Mouse (Mus musculus) kidney, adult 11 months (tissue): ENCODE data around the gene Vegfa.
A peak's percentile ranks its signal among the peaks of the same experiment; 100 is the strongest.

Experiments
- DNase-seq: peaks from one replicate; pipeline ENCODE4 v3.0.0; 2022

The Vegfa gene

GRCm38 (mm10) chr17:46025207-46025606 is 7.0 kb downstream of the Vegfa start:
- no peak for DNase-seq

DNA sequence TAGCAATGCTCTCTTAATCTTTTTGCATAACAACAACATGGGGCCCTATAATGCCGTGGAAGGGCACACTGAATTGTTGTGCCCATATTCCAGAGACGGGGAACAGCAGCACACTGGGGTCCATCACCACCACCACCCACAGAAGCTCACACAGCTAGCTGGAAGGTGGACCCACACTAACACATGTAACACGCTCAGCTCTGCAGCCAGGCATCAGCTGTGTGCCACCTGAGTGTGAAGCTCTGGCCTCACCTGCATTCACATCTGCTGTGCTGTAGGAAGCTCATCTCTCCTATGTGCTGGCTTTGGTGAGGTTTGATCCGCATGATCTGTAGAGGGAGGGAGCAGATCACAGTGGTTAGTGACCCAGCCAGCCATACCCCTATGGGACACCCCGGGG is 8.0 kb downstream of the Vegfa start:
- no peak for DNase-seq

GRCm38 (mm10) chr17:46023572-46023971 is 8.6 kb downstream of the Vegfa start:
- no peak for DNase-seq

DNA sequence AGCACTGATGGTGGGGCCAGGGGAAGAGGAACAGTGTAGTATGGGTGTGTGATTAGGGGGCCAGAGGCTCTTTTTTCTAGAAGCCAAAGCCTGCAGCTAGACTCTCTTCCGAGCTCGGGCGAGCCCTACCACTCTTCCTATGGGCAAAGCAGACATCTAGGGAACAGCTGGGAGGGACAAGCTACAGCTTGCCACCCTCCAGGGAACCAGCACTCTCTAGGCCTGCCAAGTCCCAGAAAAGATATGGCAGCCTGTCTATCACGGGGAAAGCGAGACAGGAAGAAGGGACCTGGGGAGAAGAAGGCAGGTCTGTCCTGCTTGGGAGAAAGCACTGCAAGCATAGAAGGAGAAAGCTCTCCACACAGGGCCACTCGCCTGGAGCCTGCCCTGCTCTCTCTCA is 9.2 kb downstream of the Vegfa start:
- no peak for DNase-seq

GRCm38 (mm10) chr17:46022427-46022826 is 9.7 kb downstream of the Vegfa start:
- no peak for DNase-seq

GRCm38 (mm10) chr17:46021760-46022159 is 10.4 kb downstream of the Vegfa start:
- DNase-seq, result no peak

DNA sequence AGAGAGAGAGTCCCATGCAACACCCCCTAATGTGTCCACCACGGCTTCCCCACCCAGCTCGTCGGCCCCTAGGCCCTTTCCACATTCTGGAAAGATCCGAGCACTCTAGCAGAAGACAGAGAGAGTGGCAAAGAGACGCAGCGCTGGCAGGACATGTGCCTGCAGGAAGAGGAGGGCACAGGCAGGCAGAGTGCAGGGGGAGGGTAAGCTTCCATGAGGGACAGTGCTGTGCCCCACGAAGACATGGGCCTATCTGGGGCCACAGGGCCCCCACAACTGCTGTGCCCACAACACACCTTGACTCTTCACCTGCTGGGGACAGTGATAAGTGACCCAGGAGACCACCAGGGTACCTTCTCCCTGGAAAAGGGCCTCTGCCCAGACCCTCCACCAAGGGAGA is 11.0 kb downstream of the Vegfa start:
- no peak for DNase-seq

DNA sequence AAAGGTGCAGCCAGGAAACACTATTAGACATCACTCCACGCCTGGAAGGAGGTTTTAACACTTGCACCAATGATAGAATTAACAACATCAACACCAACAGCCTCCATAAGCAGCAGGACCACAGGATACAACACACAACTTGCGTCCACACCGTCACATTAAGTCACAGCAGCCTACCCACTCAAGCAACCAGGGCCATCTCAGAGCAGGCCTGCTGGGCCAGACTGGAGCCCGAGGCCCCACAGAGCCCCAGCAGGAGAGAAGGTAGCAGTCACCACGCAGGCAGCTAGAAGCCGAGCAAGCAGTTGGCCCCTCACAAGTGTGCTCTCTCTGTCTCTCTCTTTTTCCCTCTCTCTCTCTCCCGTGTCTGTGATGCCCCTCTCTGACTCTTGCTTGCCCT is 11.6 kb downstream of the Vegfa start:
- DNase-seq, result no peak

GRCm38 (mm10) chr17:46018736-46019004 is 13.5 kb downstream of the Vegfa start:
- DNase-seq, result no peak

DNA sequence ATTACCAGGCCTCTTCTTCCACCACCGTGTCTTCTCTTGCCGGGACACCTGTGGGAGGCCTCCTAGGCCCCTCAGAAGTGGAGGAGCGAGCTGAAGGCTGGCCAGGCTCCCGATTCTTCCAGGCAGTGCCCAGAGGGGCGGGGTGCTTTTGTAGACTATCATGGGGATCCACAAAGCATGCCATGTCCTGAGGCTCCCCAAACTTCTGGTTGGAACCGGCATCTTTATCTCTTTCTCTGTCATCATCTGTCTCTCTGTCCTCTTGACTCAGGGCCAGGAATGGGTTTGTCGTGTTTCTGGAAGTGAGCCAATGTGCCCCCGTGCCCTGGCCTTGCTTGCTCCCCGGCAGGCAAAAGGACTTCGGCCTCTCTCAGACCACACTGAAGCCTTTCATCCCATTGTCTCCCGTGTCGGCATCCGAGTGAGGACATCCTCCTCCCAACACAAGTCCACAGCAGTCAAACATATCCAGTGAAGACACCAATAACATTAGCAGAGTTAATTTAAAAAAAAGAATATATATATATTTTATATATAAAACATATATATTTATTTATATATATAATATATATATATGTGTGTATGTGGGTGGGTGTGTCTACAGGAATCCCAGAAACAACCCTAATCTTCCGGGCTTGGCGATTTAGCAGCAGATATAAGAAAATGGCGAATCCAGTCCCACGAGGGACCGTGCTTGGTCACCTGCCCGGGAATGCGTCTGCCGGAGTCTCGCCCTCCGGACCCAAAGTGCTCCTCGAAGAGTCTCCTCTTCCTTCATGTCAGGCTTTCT is 14.0 kb downstream of the Vegfa start:
- peak; percentile 55 for DNase-seq

DNA sequence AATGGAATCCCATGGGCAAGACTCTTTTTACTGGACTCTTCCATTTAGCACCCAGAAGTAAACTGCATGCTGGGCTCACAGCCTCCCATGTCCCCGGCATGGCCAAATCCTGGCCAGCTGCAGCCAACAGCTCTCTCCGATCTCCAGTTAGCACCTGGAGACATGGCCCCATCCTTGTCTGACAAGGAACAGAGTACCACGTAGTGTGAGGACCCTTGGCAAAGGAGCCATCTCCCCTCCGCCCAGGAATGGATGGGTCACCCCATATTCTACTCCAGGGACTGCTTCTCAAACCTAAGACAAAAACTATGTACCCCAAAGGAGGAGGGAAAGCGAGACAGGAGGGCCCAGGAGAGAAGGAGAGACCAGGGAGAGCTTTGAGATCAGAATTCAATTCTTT is 15.6 kb downstream of the Vegfa start:
- DNase-seq, result no peak

GRCm38 (mm10) chr17:46015967-46016366 is 16.2 kb downstream of the Vegfa start:
- DNase-seq, result no peak

DNA sequence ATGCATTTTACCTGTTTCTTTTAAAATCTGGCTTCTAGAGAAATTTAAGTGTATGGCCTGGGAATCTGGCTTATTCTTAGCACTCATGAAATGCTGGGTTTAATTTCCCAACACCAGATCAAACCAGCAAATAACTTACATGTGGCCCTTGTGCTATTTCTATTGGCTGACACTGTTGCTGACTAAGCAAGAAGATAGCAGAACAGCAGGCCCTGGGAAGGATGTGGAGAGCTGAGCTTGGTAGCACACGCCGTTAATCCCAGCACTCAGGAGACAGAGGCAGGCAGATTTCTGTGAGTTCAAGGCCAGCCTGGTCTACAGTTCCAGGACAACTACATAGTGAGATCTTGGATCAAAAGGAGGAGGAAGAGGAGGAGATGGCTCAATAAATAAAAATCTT is 17.2 kb downstream of the Vegfa start:
- no peak for DNase-seq

- no peak for DNase-seq
Observed at GRCm38 (mm10) chr17:46013549-46013948, 18.6 kb downstream of the Vegfa start.

DNA sequence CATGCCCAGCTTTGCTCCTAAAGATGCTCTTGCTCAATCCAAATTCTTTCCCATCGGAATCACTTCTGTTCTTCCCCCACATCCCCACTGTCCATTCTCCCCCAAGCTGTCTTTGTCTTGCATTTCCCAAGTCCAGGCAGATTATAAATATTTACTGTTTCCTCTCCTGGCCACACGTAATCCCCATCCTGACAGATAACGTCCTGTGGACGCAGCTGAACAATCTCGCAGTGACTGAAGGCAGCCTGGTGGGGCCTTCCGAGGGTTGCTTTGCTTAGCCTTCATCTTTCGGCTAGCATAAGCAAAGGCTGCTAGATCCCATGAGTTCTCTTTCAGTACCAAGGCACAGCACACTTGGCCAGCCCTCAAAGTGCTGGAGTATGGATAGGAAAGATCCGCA is 20.0 kb downstream of the Vegfa start:
- no peak for DNase-seq

- no peak for DNase-seq
Observed at GRCm38 (mm10) chr17:46010462-46010861, 21.7 kb downstream of the Vegfa start.

GRCm38 (mm10) chr17:46009182-46009581 is 23.0 kb downstream of the Vegfa start:
- no peak for DNase-seq

- no peak for DNase-seq
Observed at GRCm38 (mm10) chr17:46005458-46005857, 26.7 kb downstream of the Vegfa start.

GRCm38 (mm10) chr17:46004482-46004881 is 27.7 kb downstream of the Vegfa start:
- DNase-seq, result no peak

- peak; percentile 45 for DNase-seq
Observed at GRCm38 (mm10) chr17:46003717-46004481, 28.3 kb downstream of the Vegfa start.

DNA sequence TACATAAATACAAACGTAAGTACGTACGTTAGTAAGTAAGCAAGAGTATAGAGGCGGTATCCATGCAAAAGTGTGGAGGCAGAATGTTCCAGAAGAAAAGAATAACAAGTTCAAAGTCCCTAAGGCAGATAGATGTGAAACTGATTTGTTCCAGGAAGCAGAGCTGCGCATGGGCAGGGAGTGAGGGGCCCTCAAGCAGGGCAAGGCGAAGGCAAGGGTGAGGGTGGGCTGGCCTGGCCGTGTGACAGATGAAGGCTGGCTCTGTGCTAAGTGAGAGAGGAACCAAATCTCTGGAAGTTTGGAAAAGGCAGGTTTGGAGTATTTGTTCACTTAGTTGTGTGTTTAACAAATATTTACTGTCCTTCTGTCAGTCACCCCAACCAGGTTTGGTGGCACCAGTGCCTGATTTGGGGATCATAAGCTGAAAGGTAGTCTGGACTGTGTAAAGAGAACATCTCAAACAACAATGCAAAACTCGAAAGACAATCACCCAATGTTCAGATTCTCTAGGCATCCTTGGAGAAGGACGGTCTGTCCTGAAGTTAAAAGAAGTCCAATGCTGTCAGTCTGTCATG is 32.7 kb downstream of the Vegfa start:
- DNase-seq, result no peak

GRCm38 (mm10) chr17:45998363-45998762 is 33.8 kb downstream of the Vegfa start:
- no peak for DNase-seq

- peak; percentile 86 for DNase-seq
Observed at GRCm38 (mm10) chr17:45996921-45997444, 35.2 kb downstream of the Vegfa start.

- DNase-seq, result peak; percentile 91
Observed at GRCm38 (mm10) chr17:45994281-45994817, 37.8 kb downstream of the Vegfa start.
